Mouse (Mus musculus): Measurements from ENCODE around the gene Fam69a.
"Not testable (repeated sequence)": the region's sequence is repeated elsewhere in the genome, so short reads cannot be mapped to it uniquely, and the experiment has no call there.

Fam69a gene

GRCm38 (mm10) chr5:107987835-107988251 lies 958 bp upstream of the Fam69a start:
- in situ Hi-C loops (cut with MboI; ENCODE audit: low pct_unique_long_range_greater_than_20kb in 1 of 2, low sequenced_read_pairs in 2 of 2, unreplicated experiment in 1 of 2), result no loop called here

DNA sequence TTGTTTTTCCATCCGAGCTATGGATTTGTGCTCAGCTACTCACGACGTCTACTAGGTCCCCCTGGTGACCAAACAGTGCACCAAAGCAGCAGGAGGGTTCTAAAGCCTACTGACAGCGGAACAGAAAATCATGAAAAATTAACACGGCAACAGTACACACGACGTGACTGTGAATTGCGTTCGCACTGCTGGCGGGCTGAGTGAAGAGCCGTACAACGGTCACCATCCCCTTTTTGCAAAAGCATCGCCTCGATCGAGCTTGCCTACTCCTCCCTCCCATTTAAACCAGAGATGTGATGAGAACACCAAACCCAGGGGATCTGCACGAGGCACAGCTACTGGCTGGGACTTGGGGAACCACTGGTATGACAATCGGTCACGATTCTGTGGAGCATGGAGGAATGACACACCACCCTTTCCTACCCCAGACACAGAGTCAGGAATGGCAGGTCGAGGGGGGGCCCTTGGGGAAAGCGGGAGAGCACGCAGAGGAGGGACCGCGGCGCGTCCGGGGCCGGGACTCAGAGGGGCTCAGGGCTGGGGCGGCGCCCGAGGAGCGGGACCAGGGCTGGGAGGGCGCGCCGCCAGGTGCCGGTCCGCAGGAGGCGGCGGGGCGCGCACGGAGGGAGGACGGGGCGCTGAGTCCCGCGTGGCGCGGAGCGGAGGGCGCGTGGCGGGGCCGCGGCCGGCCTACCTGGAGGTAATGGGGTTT lies 474 bp downstream of the Fam69a start:
- in situ Hi-C loops (cut with MboI; ENCODE audit: low pct_unique_long_range_greater_than_20kb in 1 of 2, low sequenced_read_pairs in 2 of 2, unreplicated experiment in 1 of 2), result no loop called here

- in situ Hi-C loops (cut with MboI; ENCODE audit: low pct_unique_long_range_greater_than_20kb in 1 of 2, low sequenced_read_pairs in 2 of 2, unreplicated experiment in 1 of 2), result no loop called here
Observed at GRCm38 (mm10) chr5:107983946-107984345, 2.9 kb downstream of the Fam69a start.

DNA sequence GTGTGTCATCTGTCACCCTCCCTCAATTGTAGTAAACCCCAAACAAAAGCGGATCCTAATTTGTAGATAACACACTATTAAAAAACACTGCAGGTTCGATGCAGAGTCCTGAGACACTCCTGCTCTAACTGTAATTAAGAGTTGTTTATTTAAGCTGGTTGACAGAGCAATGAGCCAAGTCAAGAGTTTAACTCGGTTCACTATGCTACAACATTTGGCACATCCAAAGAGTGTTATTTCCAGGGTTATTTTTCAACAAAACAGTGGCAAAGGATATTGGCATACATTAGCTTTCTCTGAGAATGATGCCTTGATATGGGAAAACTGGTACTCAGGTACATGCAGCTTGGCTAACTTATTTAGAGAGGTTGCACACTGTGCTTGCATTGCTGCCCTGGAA lies 4.9 kb downstream of the Fam69a start:
- in situ Hi-C loops (cut with MboI; ENCODE audit: low pct_unique_long_range_greater_than_20kb in 1 of 2, low sequenced_read_pairs in 2 of 2, unreplicated experiment in 1 of 2), result no loop called here

GRCm38 (mm10) chr5:107979901-107980300 lies 7.0 kb downstream of the Fam69a start:
- in situ Hi-C loops (cut with MboI; ENCODE audit: low pct_unique_long_range_greater_than_20kb in 1 of 2, low sequenced_read_pairs in 2 of 2, unreplicated experiment in 1 of 2), result no loop called here

- in situ Hi-C loops (cut with MboI; ENCODE audit: low pct_unique_long_range_greater_than_20kb in 1 of 2, low sequenced_read_pairs in 2 of 2, unreplicated experiment in 1 of 2), result no loop called here
Observed at GRCm38 (mm10) chr5:107978289-107979035, 8.4 kb downstream of the Fam69a start.

- in situ Hi-C loops (cut with MboI; ENCODE audit: low pct_unique_long_range_greater_than_20kb in 1 of 2, low sequenced_read_pairs in 2 of 2, unreplicated experiment in 1 of 2), result no loop called here
Observed at GRCm38 (mm10) chr5:107977640-107978288, 9.1 kb downstream of the Fam69a start.

- in situ Hi-C loops (cut with MboI; ENCODE audit: low pct_unique_long_range_greater_than_20kb in 1 of 2, low sequenced_read_pairs in 2 of 2, unreplicated experiment in 1 of 2), result no loop called here
Observed at GRCm38 (mm10) chr5:107973310-107973709, 13.6 kb downstream of the Fam69a start.

DNA sequence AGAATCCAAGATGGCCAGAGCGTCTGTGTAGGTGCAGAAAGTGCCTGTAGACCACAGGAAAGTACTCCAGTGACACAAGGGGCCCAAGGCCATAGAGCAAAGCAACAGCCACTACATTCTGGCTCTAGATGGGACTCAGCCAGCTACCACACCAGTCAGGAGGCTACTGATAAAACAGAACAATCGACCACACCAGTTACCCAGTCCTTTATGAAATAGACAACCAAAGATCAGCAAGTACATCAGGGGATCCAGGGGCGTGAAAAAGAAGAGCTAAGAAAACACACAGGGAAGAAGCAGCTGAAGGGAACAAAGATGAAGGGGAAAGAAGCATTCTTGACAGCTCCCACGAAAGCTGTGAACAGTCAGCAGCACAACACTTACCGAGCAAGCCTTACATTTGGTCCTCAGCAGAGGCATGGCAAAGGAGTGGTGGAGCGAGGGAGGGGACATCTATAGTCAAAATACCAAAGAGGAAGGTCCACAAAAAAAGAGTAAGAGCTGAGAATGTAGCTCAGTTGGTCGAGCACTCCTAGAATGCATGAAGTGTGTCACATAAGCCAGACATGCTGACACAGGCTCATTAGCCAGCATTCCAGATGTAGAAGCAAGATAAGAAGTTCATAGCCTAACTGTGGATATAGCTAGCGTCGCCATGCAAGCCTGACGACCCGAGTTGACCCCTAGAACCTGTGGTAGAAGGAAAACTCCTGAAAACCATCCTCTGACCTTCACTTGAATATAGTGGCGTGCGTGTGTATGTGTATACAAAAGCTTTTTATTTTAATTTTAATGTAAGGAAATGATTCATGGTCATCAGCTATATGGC lies 14.2 kb downstream of the Fam69a start:
- in situ Hi-C loops (cut with MboI; ENCODE audit: low pct_unique_long_range_greater_than_20kb in 1 of 2, low sequenced_read_pairs in 2 of 2, unreplicated experiment in 1 of 2), result no loop called here

DNA sequence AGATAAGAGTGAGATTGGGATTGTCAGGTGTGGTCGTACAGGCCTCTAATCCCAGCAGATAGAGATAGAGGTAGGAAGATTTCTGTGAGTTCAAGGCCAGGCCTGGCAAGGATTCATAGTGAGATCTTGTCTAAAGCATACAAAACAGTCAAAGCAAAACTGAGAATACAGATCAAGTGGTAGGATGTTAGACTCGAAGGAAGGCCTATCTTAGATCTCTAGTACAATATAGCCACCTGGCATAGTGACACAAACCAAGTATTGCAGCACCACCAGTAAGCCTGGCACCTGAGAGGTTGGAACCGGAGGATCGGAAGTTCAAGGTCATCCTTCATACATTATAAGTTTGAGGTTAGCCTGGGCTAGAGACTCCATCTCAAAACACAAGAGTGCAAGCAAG lies 15.8 kb downstream of the Fam69a start:
- in situ Hi-C loops (cut with MboI; ENCODE audit: low pct_unique_long_range_greater_than_20kb in 1 of 2, low sequenced_read_pairs in 2 of 2, unreplicated experiment in 1 of 2), result no loop called here

- in situ Hi-C loops (cut with MboI; ENCODE audit: low pct_unique_long_range_greater_than_20kb in 1 of 2, low sequenced_read_pairs in 2 of 2, unreplicated experiment in 1 of 2), result not testable (repeated sequence)
Observed at GRCm38 (mm10) chr5:107969818-107970217, 17.1 kb downstream of the Fam69a start.

DNA sequence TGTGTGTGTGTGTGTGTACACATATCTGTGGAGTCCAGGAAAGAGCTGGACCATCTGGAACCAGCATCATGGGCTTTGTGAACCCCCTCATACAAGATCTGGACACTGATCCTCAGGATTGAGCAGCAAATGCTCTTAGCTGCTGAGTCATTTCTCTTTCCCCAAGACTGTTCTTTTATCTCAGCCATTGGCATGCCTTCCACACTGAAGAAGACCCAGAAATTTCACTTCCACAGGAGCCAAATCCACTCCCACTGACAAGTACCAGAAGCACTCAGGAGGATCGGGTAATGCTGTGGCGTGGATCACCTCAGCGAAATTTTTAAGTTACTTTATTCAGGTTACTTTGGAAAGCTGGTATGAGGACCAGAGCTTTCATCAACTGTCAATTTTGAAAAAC lies 18.8 kb downstream of the Fam69a start:
- in situ Hi-C loops (cut with MboI; ENCODE audit: low pct_unique_long_range_greater_than_20kb in 1 of 2, low sequenced_read_pairs in 2 of 2, unreplicated experiment in 1 of 2), result no loop called here

DNA sequence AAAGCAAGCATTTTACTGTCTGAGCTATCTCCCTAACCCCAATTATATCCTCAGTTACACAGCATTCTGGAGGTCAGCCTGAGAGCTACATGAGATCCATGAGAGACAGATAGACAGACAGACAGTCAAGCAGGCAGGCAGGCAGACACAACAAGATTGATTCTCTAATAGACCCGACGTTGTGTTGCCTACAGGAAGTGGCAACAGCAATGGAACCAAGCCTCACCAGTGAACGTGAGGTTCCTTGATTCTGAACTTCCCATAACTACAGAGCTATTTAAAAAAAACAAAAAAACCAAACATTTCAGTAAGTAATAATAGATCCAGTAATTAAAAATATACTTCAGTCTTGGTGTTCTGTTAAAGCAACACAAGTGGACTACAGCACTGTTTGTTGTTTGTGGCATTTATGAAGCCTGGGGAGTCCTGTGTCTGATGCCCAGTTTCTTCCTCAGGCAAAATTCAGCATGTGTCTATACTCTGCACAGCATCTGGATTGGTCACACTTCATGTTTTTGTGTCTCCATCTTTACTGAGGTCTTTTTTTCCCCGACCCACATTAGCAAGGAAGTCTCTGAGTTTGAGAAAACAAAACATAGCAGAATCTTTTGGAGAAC lies 19.9 kb downstream of the Fam69a start:
- in situ Hi-C loops (cut with MboI; ENCODE audit: low pct_unique_long_range_greater_than_20kb in 1 of 2, low sequenced_read_pairs in 2 of 2, unreplicated experiment in 1 of 2), result no loop called here

- in situ Hi-C loops (cut with MboI; ENCODE audit: low pct_unique_long_range_greater_than_20kb in 1 of 2, low sequenced_read_pairs in 2 of 2, unreplicated experiment in 1 of 2), result no loop called here
Observed at GRCm38 (mm10) chr5:107966156-107966555, 20.7 kb downstream of the Fam69a start.

DNA sequence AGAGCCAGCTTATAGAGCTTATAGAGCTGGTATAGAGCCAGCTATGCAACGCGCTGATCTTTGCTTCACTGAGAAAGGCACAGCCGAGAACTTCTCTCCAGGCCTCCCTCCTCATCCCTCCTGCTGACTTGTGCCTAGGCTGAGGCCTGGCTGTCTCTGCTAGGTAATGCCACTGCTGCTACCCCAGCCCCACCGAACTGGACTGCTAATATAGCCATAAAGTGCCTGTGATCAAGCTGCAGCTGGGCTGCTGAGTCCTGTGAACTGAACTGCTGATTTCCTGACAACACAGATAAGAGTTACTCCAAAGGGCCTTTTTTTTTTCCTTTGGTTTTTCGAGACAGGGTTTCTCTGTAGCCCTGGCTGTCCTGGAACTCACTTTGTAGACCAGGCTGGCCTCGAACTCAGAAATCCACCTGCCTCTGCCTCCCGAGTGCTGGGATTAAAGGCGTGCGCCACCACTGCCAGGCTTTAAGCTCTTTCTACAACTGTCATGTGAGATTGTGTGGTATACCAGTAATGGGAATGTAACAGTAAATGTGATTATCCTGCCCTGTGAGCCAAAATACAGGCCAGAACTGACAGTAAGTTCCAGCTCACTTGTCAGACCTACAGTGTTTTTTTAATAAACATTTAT lies 21.4 kb downstream of the Fam69a start:
- in situ Hi-C loops (cut with MboI; ENCODE audit: low pct_unique_long_range_greater_than_20kb in 1 of 2, low sequenced_read_pairs in 2 of 2, unreplicated experiment in 1 of 2), result no loop called here

- in situ Hi-C loops (cut with MboI; ENCODE audit: low pct_unique_long_range_greater_than_20kb in 1 of 2, low sequenced_read_pairs in 2 of 2, unreplicated experiment in 1 of 2), result no loop called here
Observed at GRCm38 (mm10) chr5:107964031-107964758, 22.7 kb downstream of the Fam69a start.

DNA sequence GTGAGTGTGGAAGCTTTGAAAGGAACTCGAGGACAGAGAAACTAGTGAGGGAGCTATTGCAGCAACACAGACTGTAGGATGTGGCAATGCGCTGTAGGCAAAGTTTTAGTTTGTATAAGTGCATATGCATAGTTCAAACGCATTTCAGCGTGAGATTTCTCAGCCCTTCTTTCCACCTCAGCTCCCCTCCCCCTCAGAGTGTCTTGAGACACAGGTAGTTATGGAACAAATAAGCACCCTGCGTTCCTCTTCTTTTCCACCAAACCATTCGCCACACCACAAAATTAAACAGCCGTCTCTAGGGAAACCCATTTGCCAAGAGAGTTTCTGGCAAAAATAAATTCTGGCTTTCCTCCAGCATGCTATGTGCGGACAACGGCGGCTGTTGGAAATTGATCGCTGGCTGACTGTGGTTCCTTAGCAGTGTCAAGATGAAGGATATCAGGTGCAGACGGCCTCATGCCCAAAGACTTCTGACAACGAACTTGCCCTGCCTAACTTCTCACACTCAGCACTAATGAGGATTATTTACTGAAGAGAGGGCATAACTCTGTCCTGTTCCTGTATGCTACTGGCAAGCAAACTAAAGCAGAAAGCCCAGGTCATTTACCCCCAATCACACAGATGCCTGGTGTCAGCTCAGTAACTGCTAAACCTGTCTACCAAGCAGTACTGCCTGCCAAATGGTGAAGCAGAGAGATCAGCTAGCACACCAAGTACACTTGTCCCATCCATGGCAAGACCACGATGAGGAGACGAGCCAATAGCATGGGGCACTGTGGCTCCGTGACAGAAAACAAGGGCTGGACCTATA lies 25.2 kb downstream of the Fam69a start:
- in situ Hi-C loops (cut with MboI; ENCODE audit: low pct_unique_long_range_greater_than_20kb in 1 of 2, low sequenced_read_pairs in 2 of 2, unreplicated experiment in 1 of 2), result no loop called here
